Mouse (Mus musculus) CH12.LX (cell line): ENCODE measurements around the gene Tigar. TPM values are rescaled to one million over a fixed set of nuclear protein-coding genes. Genes with fewer than 3 reads are reported as not detected.
A peak's percentile ranks its signal among the peaks of the same experiment; 100 is the strongest.

ENCODE experiments used
- DNase-seq: peaks from one replicate; pipeline ENCODE4 v3.0.0-alpha.2; 2013; ENCODE audit errors: extremely low read depth
- H3K27ac ChIP-seq: 2 replicates; pipeline ENCODE4 v1.5.1; 2012; ENCODE audit warnings: low read depth, mild to moderate bottlenecking, control low read depth, moderate library complexity; ENCODE audit not compliant: insufficient read depth
- H3K27me3 ChIP-seq: replicated peaks from 2 replicates; pipeline ENCODE3; 2012; ENCODE audit warnings: inconsistent platforms
- H3K36me3 ChIP-seq, 2 experiments: replicated peaks in 1 of 2; 2 replicates each; pipeline versions ENCODE3 to v1.6.1; 2012; ENCODE audit warnings: inconsistent platforms in 1 of 2, low read length in 1 of 2, mild to moderate bottlenecking in 1 of 2, mixed read lengths in 1 of 2, moderate library complexity in 1 of 2; ENCODE audit not compliant: control insufficient read depth in 1 of 2, insufficient read depth in 1 of 2
- H3K4me1 ChIP-seq, 2 experiments: 2 replicates each; pipeline ENCODE4 v1.6.1; 2012; ENCODE audit warnings: inconsistent platforms in 1 of 2, moderate library complexity in 1 of 2; ENCODE audit not compliant: insufficient read depth in 2 of 2, control insufficient read depth in 1 of 2
- H3K4me2 ChIP-seq: 2 replicates; pipeline ENCODE4 v1.6.1; 2012; ENCODE audit warnings: low read depth, mild to moderate bottlenecking, control low read depth; ENCODE audit not compliant: poor library complexity, insufficient read depth, severe bottlenecking
- H3K4me3 ChIP-seq, 3 experiments: fragments of 150-350 bp in 1 of 3; sonication (generic) in 1 of 3; replicated peaks in 1 of 3; 2 replicates each; pipeline versions ENCODE3 to v1.5.1; 2011 to 2012; ENCODE audit warnings: low read depth in 2 of 3, low read length in 2 of 3, mild to moderate bottlenecking in 2 of 3, moderate library complexity in 2 of 3, control low read depth in 1 of 3, improper control_type of control experiment in 1 of 3, inconsistent platforms in 1 of 3, mixed read lengths in 1 of 3; ENCODE audit not compliant: poor library complexity in 1 of 3
- H3K79me2 ChIP-seq: replicated peaks from 2 replicates; pipeline ENCODE4 v1.6.1; 2012; ENCODE audit warnings: mild to moderate bottlenecking, moderate library complexity; ENCODE audit not compliant: control insufficient read depth, poor library complexity, insufficient read depth, severe bottlenecking; ENCODE audit errors: extremely low read depth
- H3K9ac ChIP-seq: 2 replicates; pipeline ENCODE4 v1.6.1; 2012; ENCODE audit warnings: low read depth, mild to moderate bottlenecking, control low read depth, moderate library complexity; ENCODE audit not compliant: insufficient read depth
- H3K9me3 ChIP-seq: replicated peaks from 2 replicates; pipeline ENCODE3; 2012; ENCODE audit warnings: low read length, inconsistent platforms, mixed read lengths
- BHLHE40 ChIP-seq: IDR thresholded peaks from 2 replicates; pipeline ENCODE4 v1.6.1; 2011; ENCODE audit warnings: mild to moderate bottlenecking, low read depth, low read length, improper control_type of control experiment
- CHD1 ChIP-seq: IDR thresholded peaks from 2 replicates; pipeline ENCODE4 v1.6.1; 2012; ENCODE audit warnings: low read depth, low read length, improper control_type of control experiment, inconsistent platforms
- CHD2 ChIP-seq: IDR thresholded peaks from 2 replicates; pipeline ENCODE4 v1.6.1; 2011; ENCODE audit warnings: low read length, improper control_type of control experiment
- CTCF ChIP-seq, 2 experiments: IDR thresholded peaks in 1 of 2; conservative IDR thresholded peaks in 1 of 2; 2 replicates each; pipeline ENCODE4 v1.5.1; 2011 to 2012; ENCODE audit warnings: low read depth in 2 of 2, low read length in 2 of 2, improper control_type of control experiment in 1 of 2, inconsistent platforms in 1 of 2, mild to moderate bottlenecking in 1 of 2, moderate library complexity in 1 of 2
- E2F4 ChIP-seq: IDR thresholded peaks from 2 replicates; pipeline ENCODE4 v1.6.1; 2011; ENCODE audit warnings: low read depth, low read length, improper control_type of control experiment; ENCODE audit not compliant: insufficient replicate concordance
- ELF1 ChIP-seq: IDR thresholded peaks from 2 replicates; pipeline ENCODE4 v1.6.1; 2014; ENCODE audit warnings: low read depth, mild to moderate bottlenecking, inconsistent platforms, low read length, improper control_type of control experiment
- EP300 ChIP-seq: IDR thresholded peaks from 2 replicates; pipeline ENCODE4 v1.6.1; 2011; ENCODE audit warnings: low read length, improper control_type of control experiment
- ETS1 ChIP-seq: conservative IDR thresholded peaks from 2 replicates; pipeline ENCODE4 v1.6.1; 2012; ENCODE audit warnings: low read depth, mild to moderate bottlenecking, inconsistent platforms, low read length, improper control_type of control experiment, moderate library complexity
- GABPA ChIP-seq: IDR thresholded peaks from 2 replicates; pipeline ENCODE4 v1.6.1; 2012; ENCODE audit warnings: low read depth, low read length, improper control_type of control experiment, inconsistent platforms; ENCODE audit not compliant: insufficient replicate concordance
- HCFC1 ChIP-seq: IDR thresholded peaks from 2 replicates; pipeline ENCODE4 v1.6.1; 2012; ENCODE audit warnings: low read depth, mild to moderate bottlenecking, inconsistent platforms, low read length, improper control_type of control experiment
- IRF4 ChIP-seq: IDR thresholded peaks from 2 replicates; pipeline ENCODE4 v1.6.1; 2014; ENCODE audit warnings: low read depth, mild to moderate bottlenecking, inconsistent platforms, low read length, improper control_type of control experiment
- JUN ChIP-seq: IDR thresholded peaks from 2 replicates; pipeline ENCODE4 v1.6.1; 2011; ENCODE audit warnings: low read depth, mild to moderate bottlenecking, low read length, improper control_type of control experiment, moderate library complexity; ENCODE audit not compliant: insufficient read depth
- JUND ChIP-seq: conservative IDR thresholded peaks from 2 replicates; pipeline ENCODE4 v1.6.1; 2011; ENCODE audit warnings: low read depth, low read length, improper control_type of control experiment
- KAT2A ChIP-seq: IDR thresholded peaks from 2 replicates; pipeline ENCODE4 v1.6.1; 2012; ENCODE audit warnings: low read length, improper control_type of control experiment, inconsistent platforms; ENCODE audit not compliant: insufficient replicate concordance
- MAFK ChIP-seq: IDR thresholded peaks from 2 replicates; pipeline ENCODE4 v1.6.1; 2011; ENCODE audit warnings: low read length, improper control_type of control experiment; ENCODE audit not compliant: insufficient replicate concordance
- MAX ChIP-seq: IDR thresholded peaks from 2 replicates; pipeline ENCODE4 v1.6.1; 2011; ENCODE audit warnings: low read length, improper control_type of control experiment
- MAZ ChIP-seq: IDR thresholded peaks from 2 replicates; pipeline ENCODE4 v1.6.1; 2012; ENCODE audit warnings: low read depth, mild to moderate bottlenecking, inconsistent platforms, low read length, improper control_type of control experiment, moderate library complexity
- MEF2A ChIP-seq: IDR thresholded peaks from 2 replicates; pipeline ENCODE4 v1.6.1; 2014; ENCODE audit warnings: low read depth, mild to moderate bottlenecking, inconsistent platforms, low read length, improper control_type of control experiment, borderline replicate concordance
- MXI1 ChIP-seq: IDR thresholded peaks from 2 replicates; pipeline ENCODE4 v1.6.1; 2011; ENCODE audit warnings: mild to moderate bottlenecking, low read depth, low read length, improper control_type of control experiment
- MYC ChIP-seq: IDR thresholded peaks from 2 replicates; pipeline ENCODE4 v1.6.1; 2011; ENCODE audit warnings: low read depth, mild to moderate bottlenecking, improper control_type of control experiment, low read length
- NELFE ChIP-seq: IDR thresholded peaks from 2 replicates; pipeline ENCODE4 v1.6.1; 2011; ENCODE audit warnings: low read depth, low read length, improper control_type of control experiment
- NRF1 ChIP-seq: IDR thresholded peaks from 2 replicates; pipeline ENCODE4 v1.6.1; 2014; ENCODE audit warnings: low read depth, mild to moderate bottlenecking, inconsistent platforms, low read length, improper control_type of control experiment, moderate library complexity
- PAX5 ChIP-seq: IDR thresholded peaks from 2 replicates; pipeline ENCODE4 v1.6.1; 2012; ENCODE audit warnings: low read length, inconsistent platforms, mixed read lengths
- POLR2A ChIP-seq: IDR thresholded peaks from 2 replicates; pipeline ENCODE4 v1.6.1; 2011; ENCODE audit warnings: low read depth, mild to moderate bottlenecking, improper control_type of control experiment, low read length
- POLR2AphosphoS2 ChIP-seq: IDR thresholded peaks from 2 replicates; pipeline ENCODE4 v1.6.1; 2011; ENCODE audit warnings: low read depth, low read length, improper control_type of control experiment
- RAD21 ChIP-seq: IDR thresholded peaks from 2 replicates; pipeline ENCODE4 v1.6.1; 2011; ENCODE audit warnings: low read depth, mild to moderate bottlenecking, low read length, improper control_type of control experiment, moderate library complexity
- RCOR1 ChIP-seq: conservative IDR thresholded peaks from 2 replicates; pipeline ENCODE4 v1.6.1; 2012; ENCODE audit warnings: low read depth, mild to moderate bottlenecking, inconsistent platforms, low read length, improper control_type of control experiment
- SIN3A ChIP-seq: IDR thresholded peaks from 2 replicates; pipeline ENCODE4 v1.6.1; 2012; ENCODE audit warnings: low read length, improper control_type of control experiment, inconsistent platforms
- SMC3 ChIP-seq: IDR thresholded peaks from 2 replicates; pipeline ENCODE4 v1.6.1; 2011; ENCODE audit warnings: low read depth, low read length, improper control_type of control experiment
- TBP ChIP-seq: conservative IDR thresholded peaks from 2 replicates; pipeline ENCODE4 v1.6.1; 2011; ENCODE audit warnings: low read depth, low read length, improper control_type of control experiment
- TCF12 ChIP-seq: IDR thresholded peaks from 2 replicates; pipeline ENCODE4 v1.6.1; 2014; ENCODE audit warnings: low read depth, mild to moderate bottlenecking, inconsistent platforms, low read length, improper control_type of control experiment
- UBTF ChIP-seq: IDR thresholded peaks from 2 replicates; pipeline ENCODE4 v1.6.1; 2012; ENCODE audit warnings: low read depth, mild to moderate bottlenecking, inconsistent platforms, low read length, improper control_type of control experiment, moderate library complexity
- USF1 ChIP-seq: IDR thresholded peaks from 2 replicates; pipeline ENCODE4 v1.6.1; 2014; ENCODE audit warnings: low read depth, mild to moderate bottlenecking, inconsistent platforms, low read length, improper control_type of control experiment
- USF2 ChIP-seq: conservative IDR thresholded peaks from 2 replicates; pipeline ENCODE4 v1.6.1; 2011; ENCODE audit warnings: low read depth, low read length, improper control_type of control experiment
- ZC3H11A ChIP-seq: IDR thresholded peaks from 2 replicates; pipeline ENCODE4 v1.6.1; 2012; ENCODE audit warnings: low read depth, mild to moderate bottlenecking, inconsistent platforms, low read length, improper control_type of control experiment
- ZKSCAN1 ChIP-seq: IDR thresholded peaks from 2 replicates; pipeline ENCODE4 v1.6.1; 2012; ENCODE audit warnings: low read depth, inconsistent platforms, low read length, improper control_type of control experiment, borderline replicate concordance
- ZMIZ1 ChIP-seq: IDR thresholded peaks from 2 replicates; pipeline ENCODE4 v1.6.1; 2012; ENCODE audit warnings: low read depth, mild to moderate bottlenecking, inconsistent platforms, low read length, improper control_type of control experiment
- ZNF384 ChIP-seq: IDR thresholded peaks from 2 replicates; pipeline ENCODE4 v1.6.1; 2012; ENCODE audit warnings: low read depth, low read length, improper control_type of control experiment, inconsistent platforms
- dilution Hi-C: fragments of 300-500 bp; cut with MboI; formaldehyde crosslinking; loops from 2 replicates; pipeline ENCODE4 v1.14.3; 2020; ENCODE audit warnings: low sequenced_read_pairs; ENCODE audit not compliant: extremely low pct_unique_long_range_greater_than_20kb, extremely low pct_ligation_motif_present
- in situ Hi-C: fragments of 300-500 bp; cut with MboI; formaldehyde crosslinking; loops from 3 replicates; pipeline ENCODE4 v1.14.3; 2019; ENCODE audit warnings: low sequenced_read_pairs, low pct_ligation_motif_present, low pct_unique_long_range_greater_than_20kb, mixed read lengths
- polyA plus RNA-seq: library from polyadenylated mRNA; unstranded; fragments of >175 nt; gene quantifications from 2 replicates; pipeline ENCODE4 v1.2.1, GENCODE M21; 2012; ENCODE audit warnings: low read depth; ENCODE audit not compliant: insufficient read length
- total RNA-seq, 2 experiments: library from RNA; depleted of rRNA; stranded (reverse); fragments of 300-350 nt in 1 of 2; fragments of >200 nt in 1 of 2; gene quantifications; 2 replicates each; pipeline ENCODE4 v1.2.3; 2012 to 2014

Gene Tigar
- total and polyA plus RNA-seq, 3 experiments: 8.9 to 20.8 (median 11.5) TPM

- peaks cover 5 to 43% of the 10 kb centered on the region in 2 experiments for H3K4me1 ChIP-seq
- H3K27me3 ChIP-seq: peaks cover 21% of the 10 kb centered on the region
- H3K9me3 ChIP-seq: no peaks in the 10 kb centered on the region
- peak overlapping the region; percentile 78 for H3K27ac ChIP-seq
- TF ChIP-seq JUND: no peak
- TF ChIP-seq JUN: no peak
- TF ChIP-seq MXI1: peak; percentile 27; the same call in 1 of the 2 replicates
- TF ChIP-seq ELF1: no peak
- no peak for TF ChIP-seq USF2
- TF ChIP-seq CTCF (conservative IDR thresholded peaks at IDR 0.05 in 1 of 2, IDR thresholded peaks at IDR 0.05 in 1 of 2; ENCODE audit: low read depth in 2 of 2, low read length in 2 of 2): peak in 1 of 2 experiments; percentile 54; a peak in 2 of 4 replicates
- TF ChIP-seq ZC3H11A: no peak
- 0 out of 2 replicates have a peak, but pooled peaks have one; percentile 4 for TF ChIP-seq NRF1
- TF ChIP-seq HCFC1: no peak; the same call in 1 of the 2 replicates
- no peak for TF ChIP-seq KAT2A
- TF ChIP-seq CHD1: no peak
- 0 out of 2 replicates have a peak, but pooled peaks have one; percentile 26 for TF ChIP-seq EP300
- TF ChIP-seq RAD21: peak; percentile 43
- peak; percentile 80 for TF ChIP-seq MAX
- no peak; the same call in none of the 2 replicates for TF ChIP-seq ZMIZ1
- TF ChIP-seq TBP: no peak
- TF ChIP-seq RCOR1: no peak
- TF ChIP-seq E2F4: no peak
- no peak for TF ChIP-seq CHD2
- TF ChIP-seq ZKSCAN1: no peak
- TF ChIP-seq POLR2AphosphoS2: no peak
- TF ChIP-seq GABPA: no peak
- TF ChIP-seq ETS1: no peak; the same call in 1 of the 2 replicates
- no peak for TF ChIP-seq PAX5
- 0 out of 2 replicates have a peak, but pooled peaks have one; percentile 23 for TF ChIP-seq NELFE
- peak; percentile 28; the same call in 1 of the 2 replicates for TF ChIP-seq SMC3
- peak; percentile 68 for TF ChIP-seq BHLHE40
- peak; percentile 51 for TF ChIP-seq MAZ
- no peak for TF ChIP-seq USF1
- TF ChIP-seq SIN3A: peak; percentile 19; the same call in 1 of the 2 replicates
- no peak for TF ChIP-seq UBTF
- TF ChIP-seq MAFK: no peak
- TF ChIP-seq IRF4: no peak; the same call in 1 of the 2 replicates
- TF ChIP-seq ZNF384: no peak
- no peak for TF ChIP-seq TCF12
- TF ChIP-seq POLR2A: peak; percentile 17
- no peak for TF ChIP-seq MEF2A
- TF ChIP-seq MYC: 0 out of 2 replicates have a peak, but pooled peaks have one; percentile 48
- peaks cover 8 to 19% of the 10 kb centered on the region in 2 experiments for H3K36me3 ChIP-seq
- in situ Hi-C loops: loop anchor here (5.0 kb wide), 1 partner anchor 91 kb away; no protein-coding TSS in a partner anchor
- H3K4me3 ChIP-seq: peak overlapping the region; percentile 23 to 61 (median 53)
- H3K4me2 ChIP-seq: peak overlapping the region; percentile 97
- DNase-seq: peak; percentile 55
- dilution Hi-C loops: no loop called here
- peaks cover 29% of the 10 kb centered on the region for H3K79me2 ChIP-seq
- H3K9ac ChIP-seq: peak overlapping the region; percentile 83
Observed at GRCm38 (mm10) chr6:127151565-127152105, 42.3 kb upstream of the Tigar start.
